Mouse (Mus musculus) retina, embryonic 14.5 days (tissue): ENCODE measurements around the gene Otos.

Experiments
- DNase-seq: peaks from one replicate; pipeline ENCODE4 v3.0.0-alpha.2; 2015; ENCODE audit warnings: low spot score

The Otos gene

DNA sequence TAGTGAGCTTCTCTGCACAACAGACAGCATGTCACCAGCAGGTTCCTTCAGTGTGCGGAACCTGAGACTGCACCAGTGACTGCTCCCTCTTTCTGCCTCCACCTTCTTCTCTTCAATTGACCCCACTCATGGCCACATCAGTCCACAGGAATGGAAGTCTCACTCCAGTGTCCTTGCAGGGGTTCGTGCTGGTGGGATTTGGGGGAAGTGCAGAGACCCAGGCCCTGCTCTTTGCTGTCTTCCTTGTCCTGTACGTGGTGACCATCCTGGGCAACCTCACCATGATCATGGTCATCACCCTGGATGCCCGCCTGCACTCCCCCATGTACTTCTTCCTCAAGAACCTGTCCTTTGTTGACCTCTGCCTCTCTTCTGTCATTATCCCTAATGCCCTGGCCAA is 40.9 kb downstream of the Otos start:
- DNase-seq = no peak

DNA sequence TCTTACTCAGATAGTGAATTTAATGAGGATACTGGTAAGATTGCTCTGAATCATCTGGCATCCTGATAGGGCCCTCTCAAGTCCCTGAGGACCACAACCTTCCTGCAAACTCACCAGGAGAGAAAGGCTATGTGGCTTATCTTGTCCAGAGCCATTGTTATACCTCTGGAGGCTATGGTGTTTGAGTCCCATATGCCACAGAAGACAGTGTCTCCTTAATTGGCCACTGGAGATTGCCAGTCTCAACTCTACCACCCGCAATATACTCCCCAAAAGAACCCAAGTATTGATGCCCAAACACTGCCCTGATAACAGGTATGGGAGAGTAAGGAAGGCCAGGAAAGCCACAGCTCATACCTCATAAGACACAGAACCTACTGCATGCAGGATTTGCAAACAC is 43.2 kb downstream of the Otos start, which contains the start of gene Olfr1410:
TSS of gene Olfr1410 (plus strand) at position 301 of the 400 bp plus-strand sequence.
- no peak for DNase-seq

DNA sequence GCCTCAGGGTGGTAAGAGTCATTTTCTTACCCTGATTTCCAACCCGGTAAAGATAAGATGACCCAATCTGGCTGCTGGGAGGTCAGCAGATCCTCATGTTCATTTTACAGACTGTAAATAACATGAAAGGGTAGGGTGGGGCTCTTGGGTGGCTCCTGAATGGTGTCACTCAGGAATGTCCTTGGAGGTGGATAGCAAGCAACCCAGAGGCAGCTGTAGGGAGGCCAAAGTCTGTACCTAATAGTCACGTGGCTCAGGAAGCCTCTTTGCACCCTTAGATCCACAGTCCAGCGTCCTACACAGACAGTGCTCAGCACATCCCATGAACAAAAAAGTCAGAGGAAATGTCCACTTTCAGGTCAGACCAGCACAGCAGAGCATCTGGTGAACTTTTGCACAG is 52.6 kb downstream of the Otos start:
- no peak for DNase-seq
